Mouse (Mus musculus) limb, embryonic 12.5 days (tissue): ENCODE measurements around the gene Wdr20. TPM values are rescaled to one million over a fixed set of nuclear protein-coding genes. Genes with fewer than 3 reads are reported as not detected.

Experiments
- ATAC-seq: fragments of 200-750 bp; cut with Nextera tagmentation; 2 replicates; pipeline ENCODE4 v1.8.0; 2017; ENCODE audit warnings: low read depth, moderate TSS enrichment; ENCODE audit not compliant: insufficient number of reproducible peaks, insufficient read depth, low FRiP score, low TSS enrichment
- H3K27ac ChIP-seq: fragments of 300-500 bp; sonication (generic); 2 replicates; pipeline ENCODE4 v1.5.1; 2016; ENCODE audit warnings: mild to moderate bottlenecking, moderate library complexity
- H3K27me3 ChIP-seq: fragments of 300-500 bp; sonication (generic); 2 replicates; pipeline ENCODE4 v1.6.1; 2016; ENCODE audit warnings: mild to moderate bottlenecking, moderate library complexity
- H3K36me3 ChIP-seq: fragments of 300-500 bp; sonication (generic); 2 replicates; pipeline ENCODE4 v1.6.1; 2016; ENCODE audit warnings: mild to moderate bottlenecking, moderate library complexity
- H3K4me1 ChIP-seq: fragments of 300-500 bp; sonication (generic); replicated peaks from 2 replicates; pipeline ENCODE4 v1.6.1; 2016
- H3K4me2 ChIP-seq: fragments of 300-500 bp; sonication (generic); 2 replicates; pipeline ENCODE4 v1.6.1; 2016; ENCODE audit warnings: mild to moderate bottlenecking, moderate library complexity
- H3K4me3 ChIP-seq: fragments of 300-500 bp; sonication (generic); replicated peaks from 2 replicates; pipeline ENCODE4 v1.5.1; 2016; ENCODE audit warnings: mild to moderate bottlenecking
- H3K9ac ChIP-seq: fragments of 300-500 bp; sonication (generic); replicated peaks from 2 replicates; pipeline ENCODE4 v1.6.1; 2016; ENCODE audit warnings: mild to moderate bottlenecking, moderate library complexity
- H3K9me3 ChIP-seq: fragments of 300-500 bp; sonication (generic); 2 replicates; pipeline ENCODE4 v1.6.1; 2016; ENCODE audit warnings: mild to moderate bottlenecking, moderate library complexity
- WGBS: fragments of 180-500 bp; shearing (Covaris S2); methylation state at CpG from one replicate; pipeline ENCODE4 v1.1.7; 2016; 5-methylcytosine and 5-hydroxymethylcytosine counted together
- polyA plus RNA-seq: library from polyadenylated mRNA; unstranded; fragments of >200 nt; fragmentation: Nextera tagmentation; extraction: Ambion mirVana; gene quantifications from 2 replicates; pipeline ENCODE4 v1.2.1, GENCODE M21; 2016

Wdr20 gene
- polyA plus RNA-seq, 1 experiment from 2014 or later: 33.5 TPM

DNA sequence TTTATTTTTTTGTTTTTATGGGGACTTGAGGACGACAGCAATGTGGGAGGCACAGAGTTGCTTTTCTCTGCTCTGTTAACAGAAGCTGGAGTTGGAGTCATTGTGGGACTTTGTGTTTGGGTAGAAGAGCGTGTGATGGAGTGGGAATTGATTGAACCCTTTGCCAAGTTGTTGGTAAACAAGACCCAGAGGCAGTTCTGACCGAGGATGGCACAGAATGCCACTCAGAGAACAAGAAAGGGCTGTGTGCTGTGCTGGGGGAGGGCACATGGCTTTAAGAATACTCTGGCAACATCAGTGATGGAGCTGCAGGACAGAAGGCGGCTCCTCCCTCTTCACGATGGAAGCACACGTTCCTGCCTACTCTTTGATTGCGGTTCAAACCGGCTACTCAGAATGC is 43.4 kb downstream of the Wdr20 start:
- no peak for ATAC-seq
- H3K9ac ChIP-seq: no peak overlapping the region
- WGBS: 88% methylated on average over 8 of the region's 8 CpGs

DNA sequence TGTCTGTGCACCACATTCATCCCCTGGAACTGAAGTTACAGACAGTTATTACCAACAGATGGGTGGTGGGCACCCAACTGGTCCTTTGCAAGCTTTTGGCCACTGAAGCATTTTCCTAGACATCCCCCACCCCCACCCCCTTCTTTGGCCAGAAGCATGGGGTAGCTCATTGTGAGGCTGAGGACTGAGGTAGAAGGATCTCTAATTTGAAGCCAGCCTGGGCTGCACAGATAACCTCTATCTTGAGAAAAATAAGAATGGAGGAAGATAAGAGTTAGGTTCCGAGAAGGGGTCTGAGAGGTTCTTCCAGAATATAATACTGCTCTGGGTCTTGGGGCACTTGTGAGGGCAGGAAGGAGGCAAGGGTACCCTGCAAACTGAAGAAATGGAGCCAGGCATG is 44.5 kb downstream of the Wdr20 start:
- no peaks in the 10 kb centered on the region for H3K27me3 ChIP-seq
- no peaks in the 10 kb centered on the region for H3K4me1 ChIP-seq
- H3K27ac ChIP-seq: no peak overlapping the region
- H3K4me2 ChIP-seq: no peak overlapping the region
- no peak for ATAC-seq
- H3K9ac ChIP-seq: no peak overlapping the region
- H3K9me3 ChIP-seq: no peaks in the 10 kb centered on the region
- H3K36me3 ChIP-seq: peaks cover 61% of the 10 kb centered on the region
- 96% methylated on average over 1 of the region's 1 CpGs for WGBS
- no peak overlapping the region for H3K4me3 ChIP-seq

More for the DNA sequence above, 43.4 kb downstream of the Wdr20 start:
- peaks cover 61% of the 10 kb centered on the region for H3K36me3 ChIP-seq
- no peaks in the 10 kb centered on the region for H3K27me3 ChIP-seq
- no peaks in the 10 kb centered on the region for H3K4me1 ChIP-seq
- H3K27ac ChIP-seq: no peak overlapping the region
- H3K9me3 ChIP-seq: no peaks in the 10 kb centered on the region
- H3K4me3 ChIP-seq: no peak overlapping the region
- H3K4me2 ChIP-seq: no peak overlapping the region

DNA sequence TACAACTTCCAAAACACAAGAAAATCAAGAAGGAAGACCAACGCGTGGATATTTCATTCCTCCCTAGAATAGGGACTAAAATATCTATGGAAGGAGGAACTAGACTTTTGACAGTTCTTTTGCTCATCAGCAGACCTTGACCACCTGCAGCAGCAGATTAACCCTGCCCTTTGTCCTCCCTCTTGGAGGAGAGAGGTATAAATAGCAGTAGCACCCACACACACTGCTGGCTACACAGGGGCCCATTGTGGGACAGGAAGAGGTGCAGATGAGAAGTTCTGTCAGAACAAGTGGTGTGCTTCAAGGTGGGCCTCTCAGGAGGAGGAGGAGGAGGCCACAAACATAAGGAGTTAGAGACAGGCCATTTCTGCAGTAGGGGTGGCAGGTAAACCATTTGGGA is 46.5 kb downstream of the Wdr20 start:
- no peak overlapping the region for H3K4me3 ChIP-seq
- WGBS: 94% methylated on average over 2 of the region's 2 CpGs
- no peak overlapping the region for H3K9ac ChIP-seq
- ATAC-seq: no peak
- H3K27me3 ChIP-seq: no peaks in the 10 kb centered on the region
- no peak overlapping the region for H3K27ac ChIP-seq
- H3K9me3 ChIP-seq: no peaks in the 10 kb centered on the region
- peaks cover 2% of the 10 kb centered on the region for H3K4me1 ChIP-seq
- peaks cover 56% of the 10 kb centered on the region for H3K36me3 ChIP-seq
- no peak overlapping the region for H3K4me2 ChIP-seq

DNA sequence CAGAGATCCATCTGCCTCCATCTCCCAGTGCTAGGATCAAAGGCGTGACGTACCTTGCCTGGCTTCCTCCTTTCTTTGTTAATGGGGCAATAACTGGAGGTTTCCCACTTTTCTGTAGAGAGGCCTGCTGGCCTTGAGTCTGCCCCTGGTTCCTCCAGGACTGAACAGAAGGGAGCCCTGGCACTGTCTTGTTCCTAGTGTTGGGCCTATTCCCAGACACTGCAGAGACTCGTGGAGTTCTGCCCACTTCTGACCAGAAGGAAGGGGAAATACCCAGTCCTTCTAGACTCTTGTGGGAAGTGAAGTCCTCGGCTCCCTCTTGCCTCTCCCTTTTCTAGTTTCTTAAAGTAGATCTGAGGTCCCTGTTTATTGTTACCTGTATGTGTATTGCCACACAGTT is 48.5 kb downstream of the Wdr20 start:
- no peaks in the 10 kb centered on the region for H3K9me3 ChIP-seq
- H3K4me1 ChIP-seq: peaks cover 8% of the 10 kb centered on the region
- no peaks in the 10 kb centered on the region for H3K27me3 ChIP-seq
- no peak overlapping the region for H3K9ac ChIP-seq
- 73% methylated on average over 4 of the region's 4 CpGs for WGBS
- H3K4me3 ChIP-seq: no peak overlapping the region
- H3K27ac ChIP-seq: no peak overlapping the region
- no peak overlapping the region for H3K4me2 ChIP-seq
- no peak for ATAC-seq
- H3K36me3 ChIP-seq: peaks cover 37% of the 10 kb centered on the region

DNA sequence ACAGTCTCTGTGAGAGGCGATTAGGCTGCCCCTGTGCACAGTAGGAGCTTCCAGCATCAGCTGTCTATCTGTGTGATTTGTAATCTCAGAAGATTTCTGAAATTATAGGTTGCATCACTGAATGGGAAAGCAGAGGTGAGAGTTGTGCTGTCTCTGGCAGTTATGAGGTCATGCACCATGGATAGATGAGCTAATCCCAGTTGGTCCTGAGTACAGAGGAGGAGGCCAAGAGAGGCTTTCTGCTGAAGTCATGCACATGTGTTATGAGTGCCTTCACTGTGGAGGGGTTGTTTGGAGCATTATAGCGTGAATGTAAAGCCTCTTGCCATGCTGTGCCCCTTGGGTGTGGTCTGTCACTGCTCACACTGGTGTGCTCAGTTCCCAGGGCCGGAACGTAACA is 52.8 kb downstream of the Wdr20 start:
- no peaks in the 10 kb centered on the region for H3K9me3 ChIP-seq
- ATAC-seq: no peak
- no peak overlapping the region for H3K4me2 ChIP-seq
- 91% methylated on average over 4 of the region's 4 CpGs for WGBS
- no peak overlapping the region for H3K27ac ChIP-seq
- peaks cover 24% of the 10 kb centered on the region for H3K36me3 ChIP-seq
- peaks cover 8% of the 10 kb centered on the region for H3K4me1 ChIP-seq
- H3K4me3 ChIP-seq: no peak overlapping the region
- H3K27me3 ChIP-seq: no peaks in the 10 kb centered on the region
- no peak overlapping the region for H3K9ac ChIP-seq

DNA sequence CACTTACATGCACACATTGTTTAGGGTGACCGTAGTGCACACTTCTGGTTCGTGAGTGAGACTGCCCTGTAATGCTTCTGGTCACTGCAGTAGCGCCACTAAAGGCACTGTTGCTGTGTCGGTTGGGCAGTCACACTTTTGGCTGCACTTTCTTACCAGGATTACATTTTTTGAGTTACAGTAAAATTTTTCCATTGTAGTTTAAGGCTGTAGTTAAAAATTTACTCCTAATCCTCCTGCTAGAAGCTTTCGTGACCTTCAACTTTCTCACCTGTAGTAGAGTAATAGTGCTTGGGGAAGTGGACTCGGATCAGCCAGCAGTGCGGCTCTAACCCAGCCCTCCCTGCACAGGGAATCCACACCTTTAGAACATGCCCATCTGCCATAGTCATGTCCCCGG is 53.3 kb downstream of the Wdr20 start:
- no peak overlapping the region for H3K9ac ChIP-seq
- WGBS: 92% methylated on average over 8 of the region's 8 CpGs
- ATAC-seq: no peak

DNA sequence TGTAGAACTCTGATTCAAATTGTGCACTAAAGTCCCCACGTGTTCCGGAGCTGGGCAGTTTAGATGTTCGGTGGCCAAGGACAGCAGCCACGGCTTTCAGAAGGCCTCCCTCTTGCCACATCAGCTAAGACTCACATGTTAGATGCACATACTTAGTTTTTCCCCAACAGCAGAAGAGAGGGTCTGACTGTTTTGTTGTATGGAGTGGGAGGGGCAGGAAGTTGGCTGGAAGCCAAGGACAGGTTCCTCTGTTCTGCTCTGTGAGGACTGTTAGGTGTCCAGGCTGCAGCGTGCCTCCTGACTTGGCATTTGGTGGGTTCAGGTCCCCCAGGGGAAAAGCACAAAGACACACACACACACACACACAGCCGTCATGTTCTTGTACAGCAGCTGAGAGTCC is 57.3 kb downstream of the Wdr20 start:
- no peak overlapping the region for H3K4me3 ChIP-seq
- H3K9ac ChIP-seq: no peak overlapping the region
- H3K4me1 ChIP-seq: peaks cover under 1% of the 10 kb centered on the region; the same call in 1 of the 2 replicates
- H3K27me3 ChIP-seq: no peaks in the 10 kb centered on the region
- no peak for ATAC-seq
- H3K36me3 ChIP-seq: peaks cover 36% of the 10 kb centered on the region
- H3K27ac ChIP-seq: no peak overlapping the region
- 90% methylated on average over 6 of the region's 6 CpGs for WGBS
- H3K9me3 ChIP-seq: no peaks in the 10 kb centered on the region
- no peak overlapping the region for H3K4me2 ChIP-seq

More for the DNA sequence above, 53.3 kb downstream of the Wdr20 start:
- no peak overlapping the region for H3K4me2 ChIP-seq
- peaks cover 27% of the 10 kb centered on the region for H3K36me3 ChIP-seq
- peaks cover 8% of the 10 kb centered on the region for H3K4me1 ChIP-seq
- H3K4me3 ChIP-seq: no peak overlapping the region
- no peak overlapping the region for H3K27ac ChIP-seq
- H3K9me3 ChIP-seq: no peaks in the 10 kb centered on the region
- no peaks in the 10 kb centered on the region for H3K27me3 ChIP-seq

DNA sequence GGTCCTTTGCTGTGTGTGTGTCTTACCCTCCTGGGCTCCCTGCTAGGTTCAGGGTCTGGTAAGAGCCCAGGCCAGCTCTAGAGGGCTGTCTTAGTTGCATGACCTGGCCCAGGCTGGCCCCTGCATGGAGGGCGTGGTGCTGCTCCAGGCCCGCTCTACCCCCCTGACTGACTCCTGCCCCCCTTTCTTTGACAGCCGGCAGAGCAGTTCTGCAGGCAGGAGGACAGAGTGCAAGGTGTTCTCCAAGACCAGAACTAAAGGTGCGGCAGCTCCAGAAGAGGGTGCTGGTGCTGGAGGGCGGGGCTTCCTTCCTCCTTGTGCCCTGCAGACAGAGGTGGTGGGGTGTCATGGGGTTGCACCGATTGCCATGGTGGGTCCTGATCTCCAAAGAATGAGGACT is 59.0 kb downstream of the Wdr20 start:
- no peak overlapping the region for H3K9ac ChIP-seq
- no peak for ATAC-seq
- H3K27ac ChIP-seq: no peak overlapping the region
- no peak overlapping the region for H3K4me3 ChIP-seq
- H3K27me3 ChIP-seq: no peaks in the 10 kb centered on the region
- no peaks in the 10 kb centered on the region for H3K9me3 ChIP-seq
- WGBS: 77% methylated on average over 6 of the region's 6 CpGs
- no peaks in the 10 kb centered on the region for H3K4me1 ChIP-seq
- H3K36me3 ChIP-seq: peaks cover 36% of the 10 kb centered on the region
- H3K4me2 ChIP-seq: no peak overlapping the region

DNA sequence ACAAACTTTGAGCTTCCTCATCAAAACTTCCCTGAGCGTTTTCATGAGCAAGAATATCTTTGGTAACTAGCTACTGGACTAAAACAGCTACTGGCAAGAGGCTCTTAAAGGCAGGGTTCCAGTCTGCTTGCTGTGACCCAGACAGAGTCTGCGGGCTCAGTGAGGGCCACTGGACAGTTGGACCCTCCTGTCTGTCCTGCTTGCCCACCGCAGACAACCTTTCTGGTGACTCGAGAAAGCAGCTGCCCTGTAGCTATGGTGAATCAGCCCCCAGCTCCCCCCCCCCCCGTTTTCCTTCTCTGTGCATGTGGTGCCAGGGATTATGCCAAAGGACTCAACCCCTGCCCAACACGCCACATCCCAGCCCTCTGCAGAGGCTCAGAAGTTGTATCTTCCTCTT is 59.5 kb downstream of the Wdr20 start:
- Histone ChIP-seq H3K27me3 (no peaks in the 10 kb centered on the region), H3K9me3 (no peaks in the 10 kb centered on the region), H3K4me2 (no peak overlapping the region), H3K36me3 (peaks cover 36% of the 10 kb centered on the region), H3K4me3 (no peak overlapping the region), H3K27ac (no peak overlapping the region), H3K4me1 (no peaks in the 10 kb centered on the region; the same call in 1 of the 2 replicates), H3K9ac (no peak overlapping the region)
- ATAC-seq: no peak
- WGBS: 95% methylated on average over 6 of the region's 6 CpGs

DNA sequence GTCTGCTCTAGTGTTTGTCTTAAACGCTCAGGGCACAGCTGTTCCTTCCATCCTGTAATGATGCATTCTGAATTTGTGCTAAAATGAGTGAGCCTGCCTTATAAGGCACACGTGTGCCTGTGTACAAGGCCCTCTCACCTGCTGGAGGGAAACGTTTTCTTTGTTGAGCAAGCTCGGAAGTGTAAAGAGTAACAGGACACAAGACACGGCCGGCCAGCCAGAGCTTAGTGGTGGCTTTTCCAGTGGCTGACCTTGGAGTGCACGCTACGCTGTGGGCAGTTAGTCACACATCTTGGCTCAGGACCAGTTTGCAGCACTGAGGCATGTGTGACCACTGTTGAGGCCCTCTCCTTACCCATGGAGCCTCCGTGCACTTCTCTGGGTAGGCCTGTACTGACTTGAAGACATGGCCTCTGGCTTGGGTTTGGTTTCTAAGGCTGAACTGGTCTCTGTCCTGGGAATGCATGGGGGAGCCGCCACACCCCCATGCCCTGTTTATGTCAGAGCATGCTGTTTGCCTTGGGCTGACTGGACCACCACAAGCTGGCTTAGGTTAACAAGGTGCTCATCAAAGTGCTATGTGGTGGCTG is 60.2 kb downstream of the Wdr20 start:
- 93% methylated on average over 10 of the region's 10 CpGs for WGBS
- no peak overlapping the region for H3K4me3 ChIP-seq
- no peaks in the 10 kb centered on the region; the same call in 1 of the 2 replicates for H3K4me1 ChIP-seq
- H3K4me2 ChIP-seq: no peak overlapping the region
- no peaks in the 10 kb centered on the region for H3K9me3 ChIP-seq
- no peak overlapping the region for H3K9ac ChIP-seq
- H3K36me3 ChIP-seq: peaks cover 30% of the 10 kb centered on the region
- H3K27ac ChIP-seq: no peak overlapping the region
- no peak for ATAC-seq
- H3K27me3 ChIP-seq: no peaks in the 10 kb centered on the region

DNA sequence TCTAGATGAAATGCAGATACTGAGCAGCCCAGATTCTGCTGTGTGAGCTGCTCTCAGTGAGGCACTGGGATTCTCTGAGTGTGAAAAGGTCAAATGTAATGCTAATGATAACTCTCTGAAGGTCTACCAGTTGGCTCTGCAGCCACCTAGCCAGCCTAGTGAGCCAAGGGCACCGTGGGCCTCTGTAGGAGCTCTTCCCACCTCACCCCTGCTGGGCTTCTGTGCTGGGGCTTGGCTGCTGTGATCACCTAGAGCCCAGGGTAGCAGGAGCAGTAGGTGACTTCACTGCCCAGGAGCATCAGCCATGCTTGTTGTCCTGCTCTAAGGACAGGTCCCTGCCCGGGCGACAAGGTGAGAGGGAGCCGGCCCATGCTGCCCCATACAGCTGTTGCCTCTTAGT is 61.5 kb downstream of the Wdr20 start:
- H3K27me3 ChIP-seq: no peaks in the 10 kb centered on the region
- peaks cover 1% of the 10 kb centered on the region for H3K4me1 ChIP-seq
- no peak overlapping the region for H3K4me3 ChIP-seq
- no peak overlapping the region for H3K27ac ChIP-seq
- H3K4me2 ChIP-seq: no peak overlapping the region
- H3K36me3 ChIP-seq: peaks cover 21% of the 10 kb centered on the region
- 95% methylated on average over 4 of the region's 4 CpGs for WGBS
- H3K9ac ChIP-seq: no peak overlapping the region
- no peaks in the 10 kb centered on the region for H3K9me3 ChIP-seq
- ATAC-seq: no peak; the same call in 1 of the 2 replicates

DNA sequence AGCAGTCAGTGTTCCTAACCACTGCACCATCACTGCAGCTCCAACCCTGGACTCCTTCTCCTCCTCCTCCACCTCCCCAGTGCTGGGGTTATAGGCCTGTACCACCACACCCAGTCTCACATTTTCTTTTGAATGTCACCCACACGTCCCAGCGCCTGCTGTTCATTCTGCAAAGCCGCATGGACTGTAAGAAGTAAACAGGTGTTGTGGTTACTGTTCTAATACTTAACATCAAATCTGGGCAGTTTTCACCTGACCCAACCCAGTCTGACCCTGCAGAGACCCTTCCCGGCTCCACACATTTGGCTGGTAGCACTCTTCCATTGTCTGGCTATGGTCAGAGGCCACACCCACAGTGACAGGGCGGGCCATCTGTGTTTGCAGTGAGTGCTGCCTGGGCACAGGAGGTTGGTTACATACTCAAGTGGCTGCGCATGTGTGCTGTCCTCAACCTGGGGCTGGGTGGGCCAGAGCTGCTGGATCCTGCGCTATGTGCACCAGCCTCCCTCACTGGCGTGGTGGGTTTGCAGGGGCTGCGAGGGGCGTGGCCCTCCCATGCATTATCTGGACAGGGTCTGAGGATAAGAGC is 64.2 kb downstream of the Wdr20 start:
- no peak overlapping the region for H3K4me3 ChIP-seq
- no peak overlapping the region for H3K9ac ChIP-seq
- no peak overlapping the region for H3K4me2 ChIP-seq
- no peak for ATAC-seq
- peaks cover 10% of the 10 kb centered on the region; the same call in 1 of the 2 replicates for H3K36me3 ChIP-seq
- H3K27ac ChIP-seq: no peak overlapping the region
- H3K27me3 ChIP-seq: no peaks in the 10 kb centered on the region
- H3K9me3 ChIP-seq: no peaks in the 10 kb centered on the region
- H3K4me1 ChIP-seq: peaks cover 8% of the 10 kb centered on the region
- WGBS: 82% methylated on average over 10 of the region's 10 CpGs
